Mouse (Mus musculus): ENCODE measurements around the gene Ndufa3. TPM values are rescaled to one million over a fixed set of nuclear protein-coding genes. Genes with fewer than 3 reads are reported as not detected.

Gene Ndufa3
- total RNA-seq, 1 experiment from 2014 or later = 163 TPM

GRCm38 (mm10) chr7:3658578-3658977 lies 41.4 kb downstream of the Ndufa3 start:
- ATAC-seq (replicated peaks; ENCODE audit: insufficient number of reproducible peaks, low FRiP score, low TSS enrichment, poor library complexity, severe bottlenecking) = no peak

- no peak for ATAC-seq (replicated peaks; ENCODE audit: insufficient number of reproducible peaks, low FRiP score, low TSS enrichment, poor library complexity, severe bottlenecking)
Measured at GRCm38 (mm10) chr7:3664524-3665214, 47.5 kb downstream of the Ndufa3 start.

GRCm38 (mm10) chr7:3665215-3666114 lies 48.3 kb downstream of the Ndufa3 start, which contains the start of gene Leng1:
Leng1 (minus strand) TSS chr7:3665840.
- ATAC-seq (replicated peaks; ENCODE audit: insufficient number of reproducible peaks, low FRiP score, low TSS enrichment, poor library complexity, severe bottlenecking) = peak; percentile 99

- no peak for ATAC-seq (replicated peaks; ENCODE audit: insufficient number of reproducible peaks, low FRiP score, low TSS enrichment, poor library complexity, severe bottlenecking)
Measured at GRCm38 (mm10) chr7:3666921-3667391, 49.8 kb downstream of the Ndufa3 start.

Other genes starting within 250 kb of the Ndufa3 start
- not detected in 3 replicates for gene Cacng8, start 226.7 kb upstream of the Ndufa3 start, total RNA-seq (2017)
- gene Cacng6, start 193.2 kb upstream of the Ndufa3 start, total RNA-seq (2017) = not detected in 3 replicates
- gene Tarm1, start 114.7 kb upstream of the Ndufa3 start, total RNA-seq (2017) = 1.3 to 1.9 TPM in 2 of 3 replicates, not detected in the other
- gene Oscar, start 1.2 kb upstream of the Ndufa3 start, total RNA-seq (2017) = not detected in 3 replicates
- gene Tfpt, start 12.6 kb downstream of the Ndufa3 start, total RNA-seq (2017) = 20.6 to 34.9 TPM (median 28.7 TPM) in 3 replicates
- gene Prpf31, start 12.6 kb downstream of the Ndufa3 start, total RNA-seq (2017) = 50.9 to 63.8 TPM (median 57.8 TPM) in 3 replicates
- 19.8 to 52.4 TPM (median 24.8 TPM) in 3 replicates for gene Cnot3, start 27.9 kb downstream of the Ndufa3 start, total RNA-seq (2017)
- gene Leng1, start 48.5 kb downstream of the Ndufa3 start, total RNA-seq (2017) = 6.4 to 10.3 TPM (median 6.6 TPM) in 3 replicates
- gene Tmc4, start 60.2 kb downstream of the Ndufa3 start, total RNA-seq (2017) = 1.5 to 7.6 TPM (median 2.0 TPM) in 3 replicates
- 17.0 to 28.1 TPM (median 19.7 TPM) in 3 replicates for gene Tsen34, start 75.5 kb downstream of the Ndufa3 start, total RNA-seq (2017)
- 26.7 to 36.8 TPM (median 36.4 TPM) in 3 replicates for gene Mboat7, start 76.2 kb downstream of the Ndufa3 start, total RNA-seq (2017)
- 1,184 to 2,050 TPM (median 1,737 TPM) in 3 replicates for gene Rps9, start 86.6 kb downstream of the Ndufa3 start, total RNA-seq (2017)
- gene Pirb, start 103.0 kb downstream of the Ndufa3 start, total RNA-seq (2017) = 111 to 159 TPM (median 138 TPM) in 3 replicates
- gene Gm15448, start 208.3 kb downstream of the Ndufa3 start, total RNA-seq (2017) = 3.1 to 10.7 TPM (median 9.4 TPM) in 3 replicates
- gene Pira2, start 227.7 kb downstream of the Ndufa3 start, total RNA-seq (2017) = 4.7 to 22.8 TPM (median 10.7 TPM) in 3 replicates